Mouse (Mus musculus) CD4-positive, CD25-positive, alpha-beta regulatory T cell, adult 4 months (primary cell): Measurements from ENCODE around the gene Dbndd1. TPM values are rescaled to one million over a fixed set of nuclear protein-coding genes. Genes with fewer than 3 reads are reported as not detected.
A peak's percentile ranks its signal among the peaks of the same experiment; 100 is the strongest.
"Not testable (repeated sequence)": the region's sequence is repeated elsewhere in the genome, so short reads cannot be mapped to it uniquely, and the experiment has no call there.

ENCODE experiments used
- ATAC-seq: one replicate; pipeline ENCODE4 v1.8.0; 2017
- polyA plus RNA-seq, 2 experiments: library from polyadenylated mRNA; unstranded; fragments of 100-300 nt; shearing (Covaris generic); gene quantifications; one replicate each; pipeline ENCODE4 v1.2.1; 2017

Dbndd1 gene
- polyA plus RNA-seq, 2 experiments from 2014 or later = 0.55 to 0.58 TPM

DNA sequence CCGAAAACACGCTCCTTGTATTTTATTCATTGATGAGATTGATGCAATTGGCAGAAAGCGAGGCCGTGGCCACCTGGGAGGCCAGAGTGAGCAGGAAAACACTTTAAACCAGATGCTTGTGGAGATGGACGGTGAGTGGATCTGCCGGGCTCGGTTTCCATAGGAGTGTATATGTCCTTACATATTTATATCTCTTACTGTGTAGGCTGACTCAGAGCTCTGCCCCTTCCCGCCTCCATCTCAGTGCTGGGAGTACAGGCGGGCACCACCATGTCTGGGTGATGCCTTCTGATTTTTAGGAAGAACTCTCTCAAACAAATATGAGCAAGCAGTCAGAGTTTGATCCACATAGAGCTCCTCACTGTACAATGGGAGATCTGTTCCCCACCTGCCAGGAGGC lies 22.4 kb downstream of the Dbndd1 start:
- ATAC-seq = no peak

DNA sequence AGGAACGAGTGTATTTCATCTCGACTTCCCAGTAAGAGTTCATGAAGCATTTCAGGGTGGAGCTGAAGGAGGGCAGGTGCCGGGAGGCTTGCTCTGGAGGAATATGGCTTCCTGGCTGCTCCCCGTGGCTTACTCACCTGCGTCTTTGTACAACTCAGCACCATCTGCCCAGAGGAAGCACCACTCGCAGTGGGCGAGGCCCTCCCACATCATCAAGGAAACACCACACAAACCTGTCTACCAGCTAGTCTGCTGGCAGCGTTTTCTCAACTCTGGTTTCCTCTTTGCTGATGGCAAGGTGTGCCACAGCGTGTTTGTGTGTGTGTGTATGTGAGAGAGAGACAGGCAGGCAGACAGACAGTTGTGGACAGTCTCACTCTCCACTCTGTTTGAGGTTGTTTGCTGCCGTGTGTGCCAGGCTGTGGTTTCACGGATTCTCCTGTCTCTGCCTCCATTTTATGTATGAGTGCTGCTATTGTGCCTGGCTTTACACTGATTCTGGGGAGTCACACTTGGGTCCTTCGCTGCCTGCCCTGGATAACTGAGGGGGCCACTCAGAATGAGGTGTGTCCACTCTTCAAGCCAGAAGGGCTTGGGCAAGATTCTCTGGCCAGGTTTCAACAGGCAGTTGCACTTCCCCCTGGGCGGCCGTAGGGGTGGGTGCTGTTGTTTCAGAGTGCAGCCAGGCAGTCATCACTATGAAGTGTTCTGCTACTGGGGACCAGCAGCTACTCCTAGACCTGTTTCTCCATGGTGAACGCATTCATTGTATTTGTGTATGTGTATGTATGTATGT lies 23.8 kb downstream of the Dbndd1 start:
- ATAC-seq = no peak

DNA sequence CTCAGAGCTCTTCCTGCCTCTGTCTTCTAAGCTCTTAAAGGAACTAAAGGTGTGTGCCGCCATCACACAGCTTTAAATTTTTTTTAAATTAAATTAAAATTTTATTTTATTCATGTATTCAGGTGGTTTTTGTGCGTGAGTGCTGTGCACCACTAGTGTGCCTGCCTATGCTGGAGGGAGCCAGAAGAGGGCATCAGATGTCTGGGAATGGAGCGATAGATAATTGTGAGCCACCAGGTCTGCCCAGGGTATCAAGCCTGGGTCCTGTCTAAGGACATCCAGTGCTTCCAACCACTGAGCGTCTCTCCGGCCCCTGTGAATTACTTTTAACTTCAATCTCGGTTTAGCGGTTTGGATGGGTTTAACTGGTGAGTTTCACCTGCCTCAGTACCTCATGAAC lies 32.6 kb downstream of the Dbndd1 start:
- no peak for ATAC-seq

DNA sequence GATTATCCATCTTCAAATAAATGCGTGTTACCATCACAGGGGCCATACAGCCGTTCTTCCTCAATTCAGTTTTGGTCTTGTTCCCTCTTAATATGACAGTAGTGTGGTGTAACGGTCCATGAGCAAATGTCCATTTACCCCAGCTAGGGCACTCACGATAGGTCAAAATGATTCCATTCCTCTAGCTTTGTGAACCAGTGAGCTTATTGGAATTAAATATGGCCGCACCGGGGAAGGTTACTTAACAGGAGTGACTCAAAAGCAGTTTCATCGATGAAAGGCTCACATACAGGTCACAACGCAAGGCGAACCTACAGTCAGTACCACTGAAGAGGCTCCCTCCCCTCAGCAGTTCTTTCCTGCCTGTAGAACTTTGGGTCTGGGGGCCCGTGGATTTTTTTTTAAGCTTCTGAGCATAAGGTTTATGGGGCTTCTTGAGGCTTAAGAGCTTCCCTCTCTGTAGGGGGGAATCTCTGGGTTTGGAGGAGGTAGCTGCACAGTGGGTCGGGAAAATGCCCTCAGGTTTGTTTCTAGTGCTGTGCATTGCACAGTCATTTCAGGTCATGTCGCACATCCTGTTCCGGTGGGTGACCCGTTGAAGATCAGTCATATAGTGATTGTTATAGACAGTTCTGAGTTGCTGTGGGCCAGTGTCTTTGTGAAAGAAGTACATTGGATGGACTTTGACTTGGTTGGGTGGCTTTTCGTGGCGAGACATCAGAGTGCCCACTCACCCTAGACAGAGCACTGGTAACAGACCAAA lies 36.6 kb downstream of the Dbndd1 start:
- ATAC-seq = peak; percentile 66

DNA sequence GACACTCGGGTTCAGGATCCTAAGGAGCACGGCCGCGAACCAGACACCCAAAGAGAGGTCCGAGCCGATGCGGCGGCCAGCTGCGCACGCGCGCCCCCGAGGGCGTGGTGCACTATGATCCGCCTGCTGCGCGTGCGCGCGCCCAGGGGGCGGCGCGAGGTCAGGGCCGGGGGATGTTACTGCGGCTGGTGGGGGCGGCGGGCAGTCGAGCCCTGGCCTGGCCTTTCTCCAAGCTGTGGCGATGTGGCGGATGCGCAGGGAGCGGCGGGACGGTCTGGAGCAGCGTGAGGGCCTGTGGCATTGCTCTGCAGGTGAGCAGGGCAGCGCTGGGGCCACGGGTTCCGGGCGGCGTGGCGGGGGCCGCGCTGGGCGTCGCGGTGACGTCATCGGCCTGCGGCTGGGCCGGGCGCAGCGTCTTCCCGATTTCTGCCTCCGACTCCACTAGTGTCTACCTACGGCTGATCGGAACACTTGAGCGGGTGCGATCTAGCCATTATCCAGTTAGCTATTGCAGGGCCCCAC lies 37.5 kb downstream of the Dbndd1 start, which contains the start of gene Afg3l1:
Gene Afg3l1 (plus strand): TSS at position 167 of the 522 bp plus-strand sequence.
- ATAC-seq = peak; percentile 76

DNA sequence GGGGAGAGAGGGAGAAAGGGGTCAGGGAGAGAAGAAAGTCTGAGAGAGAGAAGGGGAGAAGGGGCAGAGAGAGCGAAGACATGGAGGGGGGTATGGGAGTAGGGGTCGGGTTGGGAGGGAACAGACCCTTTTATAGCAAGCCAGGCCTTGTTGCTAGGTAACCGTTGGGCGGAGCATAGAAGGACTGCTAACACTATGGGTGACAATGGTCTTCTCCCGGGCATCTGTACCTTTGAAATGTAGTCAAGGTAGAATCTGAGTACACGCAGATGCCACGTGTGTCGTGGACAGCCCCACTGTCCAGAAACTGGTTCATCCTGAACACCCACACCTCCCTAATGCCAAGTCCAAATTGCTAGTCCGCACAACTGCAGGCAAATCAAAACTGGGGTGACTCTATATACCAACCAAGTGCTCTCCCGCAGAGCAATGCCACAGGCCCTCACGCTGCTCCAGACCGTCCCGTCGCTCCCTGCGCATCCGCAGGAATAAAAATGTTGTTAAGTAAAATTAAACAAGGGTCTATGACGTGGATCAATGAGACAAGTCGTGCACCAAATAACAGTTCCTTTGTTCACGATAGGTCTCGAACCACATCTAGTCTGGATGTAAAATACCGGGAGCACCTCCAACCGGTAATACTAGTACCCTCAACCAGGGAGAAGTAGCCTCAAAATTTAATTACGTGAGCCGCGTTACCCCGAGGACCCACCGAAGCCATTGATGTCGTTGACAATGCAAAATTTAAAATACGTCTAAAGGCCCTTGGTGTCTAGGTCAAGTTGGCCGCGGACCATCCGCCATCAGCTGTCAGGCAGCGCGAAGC lies 38.1 kb downstream of the Dbndd1 start:
- ATAC-seq = peak; percentile 20

DNA sequence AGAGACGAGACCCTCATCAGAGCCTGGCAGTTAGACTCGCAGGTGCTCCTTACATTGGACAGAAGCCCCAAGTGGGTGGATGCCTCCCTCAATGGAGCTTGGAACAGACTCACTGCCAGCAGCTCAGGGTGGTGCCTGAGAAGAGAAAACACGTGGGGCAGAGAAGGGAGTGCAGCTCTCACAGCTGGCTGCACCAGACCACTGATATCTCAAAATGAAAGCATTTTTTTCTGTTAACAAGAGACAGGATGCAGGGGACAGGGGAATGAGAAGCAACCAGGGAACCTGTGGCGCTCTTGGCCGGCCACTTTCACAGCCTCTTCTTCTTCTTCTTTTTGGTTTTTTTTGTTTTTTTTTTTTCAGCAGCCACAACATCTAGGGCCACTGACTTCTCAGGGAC lies 40.7 kb downstream of the Dbndd1 start:
- not testable (repeated sequence) for ATAC-seq

DNA sequence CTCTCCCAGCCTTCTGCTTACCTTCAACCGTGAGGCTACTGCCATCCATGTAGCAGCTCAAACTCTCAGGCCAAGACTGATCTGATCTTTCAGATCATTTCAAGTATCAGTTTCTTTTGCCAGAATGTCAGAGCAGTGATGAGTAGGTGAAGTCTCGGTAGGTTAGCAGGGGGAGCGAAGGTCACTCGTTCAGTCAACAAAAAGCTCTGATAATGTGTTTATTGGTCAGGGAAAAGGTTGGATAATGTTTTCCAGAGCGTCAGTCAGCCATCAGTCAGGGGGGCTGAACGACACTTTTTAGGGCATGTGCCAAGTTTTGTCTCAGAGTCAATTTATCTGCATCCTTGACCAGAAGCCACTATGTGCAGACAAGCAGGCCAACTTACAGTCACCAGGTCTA lies 42.3 kb downstream of the Dbndd1 start:
- ATAC-seq = not testable (repeated sequence)

DNA sequence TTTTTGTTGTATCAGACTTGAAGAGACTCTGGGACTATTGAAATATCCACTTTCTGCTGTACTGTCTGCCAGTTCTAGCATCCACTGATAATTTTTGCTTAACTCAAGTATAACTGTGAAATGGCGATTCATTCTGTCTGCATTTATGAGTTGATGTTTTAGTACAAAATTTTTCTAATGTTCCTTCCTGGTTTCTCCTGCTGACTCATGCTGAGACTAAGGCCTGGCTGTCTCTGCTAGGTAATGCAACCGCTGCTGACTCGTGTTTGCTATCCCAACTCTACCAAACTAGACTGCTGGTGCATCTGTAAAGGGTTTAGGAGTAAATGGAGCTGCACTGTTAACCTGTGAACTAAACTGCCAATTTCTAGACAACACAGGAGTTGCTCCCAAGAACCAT lies 47.8 kb downstream of the Dbndd1 start:
- ATAC-seq = no peak

DNA sequence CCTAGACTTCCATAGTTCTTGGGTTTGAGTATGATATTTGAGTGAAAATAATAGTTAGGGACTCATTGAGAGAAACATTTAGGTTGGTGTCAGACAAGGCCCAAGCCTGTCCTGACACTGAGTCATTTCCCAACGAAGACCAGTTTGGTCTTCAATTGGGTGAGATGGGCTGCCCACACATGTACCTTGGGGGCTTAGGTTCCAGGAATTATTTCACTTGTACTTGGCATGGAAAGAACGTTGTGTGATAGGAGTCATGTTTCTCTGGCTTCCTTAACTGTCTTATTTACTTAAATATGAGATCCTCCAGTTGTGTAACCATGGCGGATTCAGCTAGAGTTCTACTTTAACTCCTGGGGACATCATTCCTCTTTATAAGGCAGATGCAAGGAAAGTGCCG lies 51.6 kb downstream of the Dbndd1 start:
- no peak for ATAC-seq

Other genes with a start within 250 kb of the Dbndd1 start
- gene Fanca, start 196.9 kb downstream of the Dbndd1 start, polyA plus RNA-seq = 1 to 10 TPM; 5.9 to 7.9 TPM
- gene Spire2, start 182.8 kb downstream of the Dbndd1 start, polyA plus RNA-seq = not detected
- gene Tcf25, start 141.7 kb downstream of the Dbndd1 start, polyA plus RNA-seq = 10 to 100 TPM; 83.1 to 91.9 TPM
- under 1 TPM in 1 of 2 experiments, not detected in 1; 0.17 TPM for gene Mc1r, start 108.4 kb downstream of the Dbndd1 start, polyA plus RNA-seq
- gene Tubb3, start 104.0 kb downstream of the Dbndd1 start, polyA plus RNA-seq = 1 to 10 TPM in 1 of 2 experiments, not detected in 1; 1.2 TPM
- 10 to 100 TPM in 1 of 2 experiments, 1 to 10 TPM in 1; 6.9 to 14.2 TPM for gene Def8, start 91.9 kb downstream of the Dbndd1 start, polyA plus RNA-seq
- 10 to 100 TPM; 33.8 to 37.5 TPM for gene Afg3l1, start 37.6 kb downstream of the Dbndd1 start, polyA plus RNA-seq
- gene Gas8, start 3.4 kb upstream of the Dbndd1 start, polyA plus RNA-seq = 1 to 10 TPM; 6.5 to 7.4 TPM
- under 1 TPM in 1 of 2 experiments, not detected in 1; 0.42 TPM for gene Rhou, start 138.5 kb upstream of the Dbndd1 start, polyA plus RNA-seq